Mouse (Mus musculus) embryonic fibroblast, embryonic 13.5 days (primary cell): ENCODE results near the gene Bcl7a.

Experiments used
- CTCF ChIP-seq: IDR thresholded peaks from 2 replicates; pipeline ENCODE4 v1.5.1; 2011; ENCODE audit warnings: mild to moderate bottlenecking, control low read depth, low read length, moderate library complexity, borderline replicate concordance; ENCODE audit not compliant: insufficient read depth
- POLR2A ChIP-seq: IDR thresholded peaks from 2 replicates; pipeline ENCODE4 v1.6.1; 2011; ENCODE audit warnings: low read depth, mild to moderate bottlenecking, control low read depth, low read length, moderate library complexity

- TF ChIP-seq CTCF (no peak), POLR2A (no peak)
These were observed 29.7 kb upstream of the Bcl7a start for GRCm38 (mm10) chr5:123313851-123314380.
